Mouse (Mus musculus): ENCODE results near the gene Olfr77. TPM values are rescaled to one million over a fixed set of nuclear protein-coding genes. Genes with fewer than 3 reads are reported as not detected.

Gene Olfr77
- total RNA-seq (2023), result not detected

GRCm38 (mm10) chr9:19916565-19916964, at the start of gene Olfr77:
Gene Olfr77, plus strand, starts transcription at chr9:19916865.

GRCm38 (mm10) chr9:19887904-19888303, 28.8 kb upstream of the Olfr77 start, which contains the start of gene Olfr862:
Gene Olfr862, minus strand, starts transcription at chr9:19888004.

Other genes starting within 250 kb of the Olfr77 start
- gene Olfr857, start 207.4 kb upstream of the Olfr77 start, total RNA-seq (2023), result not detected
- gene Olfr58, start 136.6 kb upstream of the Olfr77 start, total RNA-seq (2023), result not detected
- not detected for gene Olfr859, start 112.0 kb upstream of the Olfr77 start, total RNA-seq (2023)
- gene Olfr860, start 67.1 kb upstream of the Olfr77 start, total RNA-seq (2023), result not detected
- gene Olfr862, start 28.9 kb upstream of the Olfr77 start, total RNA-seq (2023), result not detected
- gene Olfr866, start 111.2 kb downstream of the Olfr77 start, total RNA-seq (2023), result not detected
- not detected for gene Olfr867, start 140.7 kb downstream of the Olfr77 start, total RNA-seq (2023)
- not detected for gene Olfr868, start 181.8 kb downstream of the Olfr77 start, total RNA-seq (2023)
- gene Olfr869, start 212.1 kb downstream of the Olfr77 start, total RNA-seq (2023), result not detected

Measured in B cell, adult 67 days (primary cell).